Mouse (Mus musculus) neural tube, embryonic 13.5 days (tissue): Measurements from ENCODE around the gene Tmem132b. TPM values are rescaled to one million over a fixed set of nuclear protein-coding genes. Genes with fewer than 3 reads are reported as not detected.

Experiments
- ATAC-seq: fragments of 200-750 bp; cut with Nextera tagmentation; 2 replicates; pipeline ENCODE4 v1.8.0; 2017; ENCODE audit warnings: low read depth, mild to moderate bottlenecking, moderate TSS enrichment, moderate library complexity
- H3K27ac ChIP-seq: fragments of 300-500 bp; sonication (generic); replicated peaks from 2 replicates; pipeline ENCODE4 v1.5.1; 2015; ENCODE audit warnings: moderate library complexity, mild to moderate bottlenecking, inconsistent platforms
- H3K27me3 ChIP-seq: fragments of 300-500 bp; sonication (generic); 2 replicates; pipeline ENCODE4 v1.6.1; 2015; ENCODE audit warnings: mild to moderate bottlenecking, inconsistent platforms
- H3K36me3 ChIP-seq: fragments of 300-500 bp; sonication (generic); 2 replicates; pipeline ENCODE4 v1.6.1; 2015; ENCODE audit warnings: mild to moderate bottlenecking, inconsistent platforms
- H3K4me1 ChIP-seq: fragments of 300-500 bp; sonication (generic); replicated peaks from 2 replicates; pipeline ENCODE4 v1.6.1; 2015; ENCODE audit warnings: inconsistent platforms
- H3K4me2 ChIP-seq: fragments of 300-500 bp; sonication (generic); 2 replicates; pipeline ENCODE4 v1.6.1; 2015; ENCODE audit warnings: inconsistent platforms, mild to moderate bottlenecking, moderate library complexity
- H3K4me3 ChIP-seq: fragments of 300-500 bp; sonication (generic); 2 replicates; pipeline ENCODE4 v1.5.1; 2015; ENCODE audit warnings: mild to moderate bottlenecking, inconsistent platforms
- H3K9ac ChIP-seq: fragments of 300-500 bp; sonication (generic); 2 replicates; pipeline ENCODE4 v1.6.1; 2015; ENCODE audit warnings: moderate library complexity, mild to moderate bottlenecking, inconsistent platforms
- H3K9me3 ChIP-seq: fragments of 300-500 bp; sonication (generic); 2 replicates; pipeline ENCODE4 v1.6.1; 2016; ENCODE audit warnings: inconsistent platforms
- WGBS: fragments of 180-500 bp; shearing (Covaris S2); methylation state at CpG from one replicate; pipeline ENCODE4 v1.1.7; 2015; 5-methylcytosine and 5-hydroxymethylcytosine counted together
- polyA plus RNA-seq: library from polyadenylated mRNA; unstranded; fragments of >200 nt; fragmentation: Nextera tagmentation; extraction: Ambion mirVana; gene quantifications from 2 replicates; pipeline ENCODE4 v1.2.1, GENCODE M21; 2015

The Tmem132b gene
- polyA plus RNA-seq, 1 experiment from 2014 or later = 3.0 TPM

DNA sequence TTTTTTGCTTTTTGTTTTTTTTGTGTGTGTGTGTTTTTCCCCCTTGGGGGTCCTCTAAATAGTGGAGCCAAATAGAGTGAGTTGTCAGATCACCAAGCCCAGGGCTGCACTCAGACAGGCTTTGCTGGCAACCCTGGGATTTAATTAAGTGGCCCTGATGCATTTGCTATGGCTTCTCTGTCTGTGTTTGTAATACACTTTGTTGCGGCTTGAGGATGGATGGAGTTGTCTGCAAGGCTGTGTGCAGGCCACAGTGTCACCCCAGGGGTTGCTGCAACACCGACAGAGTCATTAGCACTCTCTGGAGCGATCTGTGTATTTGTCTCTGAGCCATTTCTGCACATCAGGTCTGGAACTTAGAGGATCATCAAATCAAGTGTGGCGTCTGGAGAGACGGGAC, 219.9 kb downstream of the Tmem132b start:
- WGBS = 65% methylated on average over 5 of the region's 5 CpGs
- Histone ChIP-seq H3K4me2 (no peak overlapping the region), H3K4me3 (no peak overlapping the region), H3K9me3 (no peaks in the 10 kb centered on the region), H3K27me3 (no peaks in the 10 kb centered on the region), H3K4me1 (0 out of 2 replicates have a peak, but pooled peaks cover 5% of the 10 kb centered on the region), H3K9ac (no peak overlapping the region), H3K36me3 (no peaks in the 10 kb centered on the region), H3K27ac (no peak overlapping the region)
- no peak for ATAC-seq

GRCm38 (mm10) chr5:125752546-125752945, 221.0 kb downstream of the Tmem132b start:
- H3K4me1 ChIP-seq = 0 out of 2 replicates have a peak, but pooled peaks cover 5% of the 10 kb centered on the region
- ATAC-seq = no peak
- H3K27me3 ChIP-seq = no peaks in the 10 kb centered on the region
- no peak overlapping the region for H3K27ac ChIP-seq
- WGBS = 86% methylated on average over 5 of the region's 5 CpGs
- H3K4me2 ChIP-seq = no peak overlapping the region
- H3K36me3 ChIP-seq = no peaks in the 10 kb centered on the region
- no peak overlapping the region for H3K4me3 ChIP-seq
- no peak overlapping the region for H3K9ac ChIP-seq
- H3K9me3 ChIP-seq = no peaks in the 10 kb centered on the region

DNA sequence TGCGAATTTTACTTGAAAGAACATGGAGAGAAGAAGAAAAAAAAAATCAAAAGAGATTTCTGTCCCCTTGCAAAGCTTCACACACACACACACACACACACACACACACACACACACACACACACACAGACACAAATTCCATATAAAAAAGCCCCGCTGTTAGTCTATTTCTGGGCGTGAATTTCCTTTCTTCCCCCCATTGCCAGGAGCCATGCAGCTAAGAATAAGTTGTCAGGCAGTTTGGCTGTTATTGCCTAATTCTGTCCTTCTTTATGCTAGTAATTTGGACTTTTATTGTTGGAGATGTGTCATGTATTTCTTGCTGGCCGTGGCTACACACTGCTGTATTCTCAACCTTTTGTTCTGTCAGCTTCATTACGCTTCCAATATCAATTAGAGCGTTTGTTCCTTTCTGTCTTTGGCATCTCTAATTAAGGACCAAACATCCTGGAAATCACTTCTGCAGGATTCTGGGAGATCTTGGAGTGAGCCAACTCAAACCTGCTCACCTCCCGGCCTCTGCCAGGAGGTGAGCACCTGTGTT, 225.5 kb downstream of the Tmem132b start:
- Histone ChIP-seq H3K27ac (no peak overlapping the region), H3K9me3 (no peaks in the 10 kb centered on the region), H3K9ac (no peak overlapping the region), H3K4me3 (no peak overlapping the region), H3K27me3 (no peaks in the 10 kb centered on the region), H3K36me3 (no peaks in the 10 kb centered on the region), H3K4me2 (no peak overlapping the region), H3K4me1 (no peaks in the 10 kb centered on the region)
- no peak for ATAC-seq
- WGBS = 77% methylated on average over 7 of the region's 7 CpGs

DNA sequence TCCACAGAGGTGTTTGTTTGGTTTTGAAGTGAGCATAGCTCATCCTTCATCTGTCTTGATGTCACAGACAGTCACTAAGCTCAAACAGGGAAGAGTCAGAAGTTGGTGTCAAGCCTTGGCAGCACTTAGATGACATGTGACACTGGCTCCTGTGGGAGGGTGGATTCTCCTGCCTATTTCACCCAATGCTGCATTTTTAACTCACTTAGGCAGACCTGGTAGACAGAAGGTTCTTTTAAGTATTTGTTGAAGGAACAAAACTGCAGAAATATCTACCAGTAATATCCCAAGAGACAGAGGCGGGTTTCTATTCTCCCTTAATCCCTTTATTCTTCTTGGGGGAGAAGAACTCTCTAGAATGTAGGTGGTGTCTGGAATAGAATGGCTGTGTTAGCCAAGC, 226.9 kb downstream of the Tmem132b start:
- Histone ChIP-seq H3K4me3 (no peak overlapping the region), H3K4me1 (no peaks in the 10 kb centered on the region), H3K9ac (no peak overlapping the region), H3K4me2 (no peak overlapping the region), H3K27me3 (no peaks in the 10 kb centered on the region), H3K9me3 (no peaks in the 10 kb centered on the region), H3K27ac (no peak overlapping the region), H3K36me3 (no peaks in the 10 kb centered on the region)
- 93% methylated on average over 1 of the region's 1 CpGs for WGBS
- no peak for ATAC-seq

GRCm38 (mm10) chr5:125766941-125767340, 235.4 kb downstream of the Tmem132b start:
- no peaks in the 10 kb centered on the region for H3K9me3 ChIP-seq
- no peaks in the 10 kb centered on the region for H3K36me3 ChIP-seq
- H3K9ac ChIP-seq = no peak overlapping the region
- 73% methylated on average over 6 of the region's 6 CpGs for WGBS
- ATAC-seq = no peak
- H3K4me2 ChIP-seq = no peak overlapping the region
- H3K4me3 ChIP-seq = no peak overlapping the region
- H3K27me3 ChIP-seq = no peaks in the 10 kb centered on the region
- H3K4me1 ChIP-seq = no peaks in the 10 kb centered on the region
- no peak overlapping the region for H3K27ac ChIP-seq

- no peak for ATAC-seq
- no peaks in the 10 kb centered on the region for H3K27me3 ChIP-seq
- no peak overlapping the region for H3K9ac ChIP-seq
- no peak overlapping the region for H3K27ac ChIP-seq
- no peaks in the 10 kb centered on the region for H3K9me3 ChIP-seq
- no peaks in the 10 kb centered on the region for H3K4me1 ChIP-seq
- H3K4me3 ChIP-seq = no peak overlapping the region
- H3K36me3 ChIP-seq = no peaks in the 10 kb centered on the region
- H3K4me2 ChIP-seq = no peak overlapping the region
- 74% methylated on average over 1 of the region's 1 CpGs for WGBS
These were observed 236.4 kb downstream of the Tmem132b start for GRCm38 (mm10) chr5:125767950-125768349.

GRCm38 (mm10) chr5:125772238-125772637, 240.7 kb downstream of the Tmem132b start:
- Histone ChIP-seq H3K9me3 (no peaks in the 10 kb centered on the region), H3K9ac (no peak overlapping the region), H3K4me1 (no peaks in the 10 kb centered on the region), H3K36me3 (no peaks in the 10 kb centered on the region), H3K4me3 (no peak overlapping the region), H3K27me3 (no peaks in the 10 kb centered on the region), H3K27ac (no peak overlapping the region), H3K4me2 (no peak overlapping the region)
- no peak for ATAC-seq
- 93% methylated on average over 4 of the region's 4 CpGs for WGBS

DNA sequence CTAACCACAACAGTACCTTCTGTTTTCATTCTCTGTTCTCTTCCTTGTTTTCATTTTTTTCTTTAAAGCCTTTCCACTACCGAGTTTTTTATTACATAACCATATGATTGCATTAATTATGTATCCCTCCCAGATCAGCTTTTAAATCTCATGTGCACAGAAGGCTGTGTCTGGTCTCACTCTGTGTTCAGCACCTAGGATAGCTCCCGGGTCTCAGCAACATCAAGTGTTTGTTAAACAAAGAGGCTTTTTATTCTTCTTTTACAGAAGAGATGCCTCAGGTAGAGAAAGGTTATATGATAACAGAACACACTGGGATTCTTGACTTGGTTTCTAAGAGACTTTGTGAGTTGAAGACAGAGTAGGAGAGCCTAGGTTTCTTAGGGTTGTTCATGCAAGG, 241.2 kb downstream of the Tmem132b start:
- no peak overlapping the region for H3K4me2 ChIP-seq
- WGBS = 51% methylated on average over 2 of the region's 2 CpGs
- no peak for ATAC-seq

GRCm38 (mm10) chr5:125780332-125780731, 248.8 kb downstream of the Tmem132b start:
- ATAC-seq = no peak
- H3K36me3 ChIP-seq = no peaks in the 10 kb centered on the region
- H3K4me3 ChIP-seq = no peak overlapping the region
- WGBS = 97% methylated on average over 1 of the region's 1 CpGs
- H3K4me2 ChIP-seq = no peak overlapping the region
- no peak overlapping the region for H3K9ac ChIP-seq
- no peaks in the 10 kb centered on the region for H3K4me1 ChIP-seq
- no peak overlapping the region for H3K27ac ChIP-seq
- 0 out of 2 replicates have a peak, but pooled peaks cover 5% of the 10 kb centered on the region for H3K9me3 ChIP-seq
- no peaks in the 10 kb centered on the region for H3K27me3 ChIP-seq

More for the DNA sequence above, 241.2 kb downstream of the Tmem132b start:
- H3K36me3 ChIP-seq = no peaks in the 10 kb centered on the region
- H3K4me3 ChIP-seq = no peak overlapping the region
- no peak overlapping the region for H3K27ac ChIP-seq
- no peaks in the 10 kb centered on the region for H3K4me1 ChIP-seq
- no peak overlapping the region for H3K9ac ChIP-seq
- no peaks in the 10 kb centered on the region for H3K9me3 ChIP-seq
- no peaks in the 10 kb centered on the region for H3K27me3 ChIP-seq

DNA sequence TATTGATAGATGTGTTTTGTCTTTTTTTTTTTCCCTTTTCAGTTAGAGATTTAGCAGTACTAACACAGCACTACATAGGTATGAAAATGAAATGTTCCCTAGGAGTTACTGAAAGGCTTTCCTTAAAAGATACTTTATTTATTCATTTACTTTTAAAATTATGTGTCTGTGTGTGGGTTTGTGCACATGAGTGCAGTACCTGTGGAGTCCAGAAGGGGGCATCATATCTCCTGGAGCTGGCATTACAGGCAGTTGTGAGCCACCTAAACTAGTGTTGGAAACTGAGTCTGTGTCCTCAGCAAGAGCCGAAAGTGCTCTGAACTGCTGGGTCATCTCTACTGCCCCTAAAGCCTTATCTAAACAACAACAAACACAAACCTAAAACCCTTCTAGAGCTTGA, 261.1 kb downstream of the Tmem132b start:
- no peak overlapping the region for H3K4me2 ChIP-seq
- H3K36me3 ChIP-seq = 0 out of 2 replicates have a peak, but pooled peaks cover 3% of the 10 kb centered on the region
- WGBS = 88% methylated on average over 1 of the region's 1 CpGs
- H3K4me1 ChIP-seq = no peaks in the 10 kb centered on the region
- H3K27me3 ChIP-seq = no peaks in the 10 kb centered on the region
- no peak overlapping the region for H3K9ac ChIP-seq
- H3K4me3 ChIP-seq = no peak overlapping the region
- H3K27ac ChIP-seq = no peak overlapping the region
- ATAC-seq = no peak
- no peaks in the 10 kb centered on the region for H3K9me3 ChIP-seq

DNA sequence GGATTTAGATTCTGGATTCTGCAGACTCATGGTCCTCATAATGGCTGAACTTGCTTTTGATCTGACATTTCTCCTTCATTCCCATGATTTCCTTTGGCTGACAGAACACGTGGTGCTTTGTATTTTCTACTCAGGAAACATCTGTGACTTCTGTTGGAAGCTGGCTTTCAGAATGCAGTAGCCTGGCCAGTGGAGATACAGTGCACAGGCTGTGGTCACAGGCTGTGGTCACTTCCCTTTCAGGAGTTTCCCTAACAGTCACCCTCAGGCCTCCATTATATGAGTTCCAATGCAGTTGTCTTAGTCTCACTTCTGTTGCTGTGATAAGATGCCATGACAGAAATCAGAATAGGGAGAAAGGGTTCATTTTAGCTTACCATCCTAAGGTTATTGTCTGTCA, 262.7 kb downstream of the Tmem132b start:
- H3K27ac ChIP-seq = no peak overlapping the region
- H3K9me3 ChIP-seq = no peaks in the 10 kb centered on the region
- H3K27me3 ChIP-seq = no peaks in the 10 kb centered on the region
- H3K4me3 ChIP-seq = no peak overlapping the region
- H3K9ac ChIP-seq = no peak overlapping the region
- H3K36me3 ChIP-seq = no peaks in the 10 kb centered on the region
- WGBS = 73% methylated on average over 1 of the region's 1 CpGs
- no peaks in the 10 kb centered on the region for H3K4me1 ChIP-seq
- no peak overlapping the region for H3K4me2 ChIP-seq
- no peak for ATAC-seq

DNA sequence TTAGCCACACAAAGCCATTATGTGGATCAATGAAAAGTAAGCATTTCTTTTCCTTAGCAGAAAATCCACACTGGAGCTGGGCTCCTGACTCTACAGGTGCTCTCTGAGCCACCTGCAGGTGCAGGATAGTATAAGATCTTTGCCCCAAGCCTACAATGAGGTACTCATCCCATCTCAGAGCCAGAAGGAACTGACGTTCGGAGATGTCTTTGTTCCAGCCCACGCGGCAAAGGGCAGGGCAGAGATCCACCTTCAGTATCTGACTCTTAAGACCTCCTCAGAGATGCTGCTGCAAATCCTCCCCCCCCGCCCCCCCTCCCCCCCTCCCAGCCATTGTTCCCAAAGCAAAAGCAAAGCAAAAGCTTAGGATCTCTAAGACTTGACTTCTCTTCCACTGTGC, 268.0 kb downstream of the Tmem132b start:
- Histone ChIP-seq H3K9me3 (no peaks in the 10 kb centered on the region), H3K4me1 (no peaks in the 10 kb centered on the region), H3K4me2 (no peak overlapping the region; the same call in 1 of the 2 replicates), H3K36me3 (no peaks in the 10 kb centered on the region), H3K4me3 (no peak overlapping the region), H3K27me3 (peaks cover 3% of the 10 kb centered on the region; the same call in 1 of the 2 replicates), H3K9ac (no peak overlapping the region), H3K27ac (no peak overlapping the region)
- ATAC-seq = no peak
- WGBS = 35% methylated on average over 5 of the region's 5 CpGs

DNA sequence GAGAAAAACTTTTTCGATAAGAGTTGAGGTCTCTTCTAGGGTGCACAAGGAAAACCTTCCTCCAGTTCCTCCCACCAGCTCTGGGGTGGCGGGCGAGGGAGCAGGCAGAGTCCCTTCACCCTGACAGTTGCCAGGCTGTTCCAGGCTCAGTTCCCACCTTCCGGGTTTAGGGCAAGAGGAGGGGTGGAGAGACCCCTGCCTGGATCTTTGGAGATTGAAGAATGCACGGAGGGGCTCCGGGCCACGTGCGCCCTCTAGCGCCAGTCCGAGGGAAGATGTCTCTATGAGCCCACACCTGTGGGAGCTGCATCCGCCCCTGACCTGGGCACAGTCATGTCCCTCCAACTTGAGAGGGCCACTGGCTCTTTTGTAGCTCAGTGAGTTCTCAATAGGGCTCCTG, 268.5 kb downstream of the Tmem132b start:
- Histone ChIP-seq H3K36me3 (no peaks in the 10 kb centered on the region), H3K4me3 (no peak overlapping the region), H3K9ac (no peak overlapping the region), H3K4me1 (no peaks in the 10 kb centered on the region), H3K27ac (no peak overlapping the region), H3K9me3 (no peaks in the 10 kb centered on the region), H3K27me3 (peaks cover 3% of the 10 kb centered on the region; the same call in 1 of the 2 replicates), H3K4me2 (no peak overlapping the region; the same call in 1 of the 2 replicates)
- 13% methylated on average over 11 of the region's 11 CpGs for WGBS
- no peak for ATAC-seq
